Mouse (Mus musculus): ENCODE results near the gene Sh3rf1. TPM values are rescaled to one million over a fixed set of nuclear protein-coding genes. Genes with fewer than 3 reads are reported as not detected.

Sh3rf1 gene
- polyA plus RNA-seq, 1 experiment from 2014 or later: 8.3 TPM

- Histone ChIP-seq H3K4me3 (ENCODE audit: low read depth, low read length) (no peak overlapping the region), H3K27me3 (replicated peaks; ENCODE audit: control insufficient read depth, insufficient read depth, low read length) (no peaks in the 10 kb centered on the region), H3K4me1 (replicated peaks; ENCODE audit: control insufficient read depth, insufficient read depth, low read length) (peaks cover 9% of the 10 kb centered on the region), H3K9me3 (ENCODE audit: control insufficient read depth) (no peaks in the 10 kb centered on the region), H3K4me2 (replicated peaks; ENCODE audit: low read depth) (no peak overlapping the region), H3K36me3 (ENCODE audit: control insufficient read depth, insufficient read depth) (peaks cover 3% of the 10 kb centered on the region; the same call in 1 of the 2 replicates), H3K27ac (ENCODE audit: low read depth, low read length) (no peak overlapping the region), H3K9ac (ENCODE audit: low read depth, low read length) (no peak overlapping the region)
- ATAC-seq: no peak
- TF ChIP-seq CTCF (IDR thresholded peaks at IDR 0.05; ENCODE audit: low read depth): no peak
- 83% methylated on average over 2 of the region's 2 CpGs for WGBS
These were observed 120.8 kb downstream of the Sh3rf1 start for GRCm38 (mm10) chr8:61344435-61344834.

GRCm38 (mm10) chr8:61346941-61347340 is 123.3 kb downstream of the Sh3rf1 start:
- Histone ChIP-seq H3K4me3 (ENCODE audit: low read depth, low read length) (no peak overlapping the region), H3K4me1 (replicated peaks; ENCODE audit: control insufficient read depth, insufficient read depth, low read length) (peaks cover 6% of the 10 kb centered on the region), H3K9me3 (ENCODE audit: control insufficient read depth) (no peaks in the 10 kb centered on the region), H3K27me3 (replicated peaks; ENCODE audit: control insufficient read depth, insufficient read depth, low read length) (no peaks in the 10 kb centered on the region), H3K4me2 (replicated peaks; ENCODE audit: low read depth) (no peak overlapping the region), H3K27ac (ENCODE audit: low read depth, low read length) (no peak overlapping the region), H3K36me3 (ENCODE audit: control insufficient read depth, insufficient read depth) (peaks cover 15% of the 10 kb centered on the region), H3K9ac (ENCODE audit: low read depth, low read length) (no peak overlapping the region)
- 88% methylated on average over 6 of the region's 6 CpGs for WGBS
- no peak for TF ChIP-seq CTCF (IDR thresholded peaks at IDR 0.05; ENCODE audit: low read depth)
- ATAC-seq: no peak

- Histone ChIP-seq H3K9ac (ENCODE audit: low read depth, low read length) (no peak overlapping the region), H3K4me3 (ENCODE audit: low read depth, low read length) (no peak overlapping the region), H3K9me3 (ENCODE audit: control insufficient read depth) (no peaks in the 10 kb centered on the region), H3K27me3 (replicated peaks; ENCODE audit: control insufficient read depth, insufficient read depth, low read length) (no peaks in the 10 kb centered on the region), H3K4me1 (replicated peaks; ENCODE audit: control insufficient read depth, insufficient read depth, low read length) (peaks cover 4% of the 10 kb centered on the region), H3K36me3 (ENCODE audit: control insufficient read depth, insufficient read depth) (peaks cover 15% of the 10 kb centered on the region), H3K4me2 (replicated peaks; ENCODE audit: low read depth) (no peak overlapping the region), H3K27ac (ENCODE audit: low read depth, low read length) (no peak overlapping the region)
- TF ChIP-seq CTCF (IDR thresholded peaks at IDR 0.05; ENCODE audit: low read depth): no peak
- no peak for ATAC-seq
- 74% methylated on average over 6 of the region's 6 CpGs for WGBS
These were observed 123.9 kb downstream of the Sh3rf1 start for GRCm38 (mm10) chr8:61347526-61347925.

GRCm38 (mm10) chr8:61348029-61348428 is 124.4 kb downstream of the Sh3rf1 start:
- WGBS: 74% methylated on average over 5 of the region's 5 CpGs
- Histone ChIP-seq H3K4me1 (replicated peaks; ENCODE audit: control insufficient read depth, insufficient read depth, low read length) (no peaks in the 10 kb centered on the region), H3K9me3 (ENCODE audit: control insufficient read depth) (no peaks in the 10 kb centered on the region), H3K9ac (ENCODE audit: low read depth, low read length) (no peak overlapping the region), H3K27me3 (replicated peaks; ENCODE audit: control insufficient read depth, insufficient read depth, low read length) (no peaks in the 10 kb centered on the region), H3K4me3 (ENCODE audit: low read depth, low read length) (no peak overlapping the region), H3K4me2 (replicated peaks; ENCODE audit: low read depth) (no peak overlapping the region), H3K27ac (ENCODE audit: low read depth, low read length) (no peak overlapping the region), H3K36me3 (ENCODE audit: control insufficient read depth, insufficient read depth) (peaks cover 15% of the 10 kb centered on the region)
- TF ChIP-seq CTCF (IDR thresholded peaks at IDR 0.05; ENCODE audit: low read depth): no peak
- no peak for ATAC-seq

GRCm38 (mm10) chr8:61348518-61348917 is 124.8 kb downstream of the Sh3rf1 start:
- Histone ChIP-seq H3K9ac (ENCODE audit: low read depth, low read length) (no peak overlapping the region), H3K36me3 (ENCODE audit: control insufficient read depth, insufficient read depth) (peaks cover 15% of the 10 kb centered on the region), H3K27me3 (replicated peaks; ENCODE audit: control insufficient read depth, insufficient read depth, low read length) (no peaks in the 10 kb centered on the region), H3K4me2 (replicated peaks; ENCODE audit: low read depth) (no peak overlapping the region), H3K4me1 (replicated peaks; ENCODE audit: control insufficient read depth, insufficient read depth, low read length) (no peaks in the 10 kb centered on the region), H3K27ac (ENCODE audit: low read depth, low read length) (no peak overlapping the region), H3K4me3 (ENCODE audit: low read depth, low read length) (no peak overlapping the region), H3K9me3 (ENCODE audit: control insufficient read depth) (no peaks in the 10 kb centered on the region)
- ATAC-seq: no peak
- no peak for TF ChIP-seq CTCF (IDR thresholded peaks at IDR 0.05; ENCODE audit: low read depth)
- WGBS: 21% methylated on average over 8 of the region's 8 CpGs

- Histone ChIP-seq H3K4me3 (ENCODE audit: low read depth, low read length) (no peak overlapping the region), H3K4me1 (replicated peaks; ENCODE audit: control insufficient read depth, insufficient read depth, low read length) (no peaks in the 10 kb centered on the region), H3K27ac (ENCODE audit: low read depth, low read length) (no peak overlapping the region), H3K9ac (ENCODE audit: low read depth, low read length) (no peak overlapping the region), H3K27me3 (replicated peaks; ENCODE audit: control insufficient read depth, insufficient read depth, low read length) (no peaks in the 10 kb centered on the region), H3K4me2 (replicated peaks; ENCODE audit: low read depth) (no peak overlapping the region), H3K36me3 (ENCODE audit: control insufficient read depth, insufficient read depth) (peaks cover 19% of the 10 kb centered on the region), H3K9me3 (ENCODE audit: control insufficient read depth) (no peaks in the 10 kb centered on the region)
- ATAC-seq: no peak
- WGBS: 69% methylated on average over 9 of the region's 9 CpGs
- no peak for TF ChIP-seq CTCF (IDR thresholded peaks at IDR 0.05; ENCODE audit: low read depth)
These were observed 126.8 kb downstream of the Sh3rf1 start for GRCm38 (mm10) chr8:61350443-61350842.

- H3K4me3 ChIP-seq (ENCODE audit: low read depth, low read length): no peak overlapping the region
- H3K27ac ChIP-seq (ENCODE audit: low read depth, low read length): no peak overlapping the region
- no peaks in the 10 kb centered on the region for H3K27me3 ChIP-seq (replicated peaks; ENCODE audit: control insufficient read depth, insufficient read depth, low read length)
- no peaks in the 10 kb centered on the region for H3K9me3 ChIP-seq (ENCODE audit: control insufficient read depth)
- no peak overlapping the region for H3K9ac ChIP-seq (ENCODE audit: low read depth, low read length)
- TF ChIP-seq CTCF (IDR thresholded peaks at IDR 0.05; ENCODE audit: low read depth): no peak
- H3K36me3 ChIP-seq (ENCODE audit: control insufficient read depth, insufficient read depth): peaks cover 24% of the 10 kb centered on the region
- H3K4me2 ChIP-seq (replicated peaks; ENCODE audit: low read depth): no peak overlapping the region
- H3K4me1 ChIP-seq (replicated peaks; ENCODE audit: control insufficient read depth, insufficient read depth, low read length): no peaks in the 10 kb centered on the region
- no peak for ATAC-seq
- 91% methylated on average over 5 of the region's 5 CpGs for WGBS
These were observed 128.0 kb downstream of the Sh3rf1 start for GRCm38 (mm10) chr8:61351638-61352037.
